Mouse (Mus musculus) heart, adult 18-20 months (tissue): ENCODE data around the gene Gm10031. TPM values are rescaled to one million over a fixed set of nuclear protein-coding genes. Genes with fewer than 3 reads are reported as not detected.
"Not testable (repeated sequence)": the region's sequence is repeated elsewhere in the genome, so short reads cannot be mapped to it uniquely, and the experiment has no call there.

Experiments used
- DNase-seq, 2 experiments: peaks; one replicate each; pipeline ENCODE4 v3.0.0; 2021 to 2022; ENCODE audit warnings: mixed read lengths in 1 of 2
- long read RNA-seq, 2 experiments: library from polyadenylated mRNA; stranded (forward); transcript quantifications; one replicate each; pipeline ENCODE4 v2.0.0; 2021
- total RNA-seq, 2 experiments: library from RNA; stranded (reverse); gene quantifications; 2 replicates each; pipeline ENCODE4 v1.2.3; 2021

Gene Gm10031
- total RNA-seq: 10 to 100 TPM; 47.2 to 51.9 TPM
- long read RNA-seq, experiment 1, partial matches to known transcripts: 0 of 1 reads
- long read RNA-seq, experiment 1, other reads (novel, unspliced or antisense): 0 of 1 reads
- long read RNA-seq, experiment 2, partial matches to known transcripts: 0 of 3 reads
- long read RNA-seq, experiment 2, other reads (novel, unspliced or antisense): 0 of 3 reads

DNA sequence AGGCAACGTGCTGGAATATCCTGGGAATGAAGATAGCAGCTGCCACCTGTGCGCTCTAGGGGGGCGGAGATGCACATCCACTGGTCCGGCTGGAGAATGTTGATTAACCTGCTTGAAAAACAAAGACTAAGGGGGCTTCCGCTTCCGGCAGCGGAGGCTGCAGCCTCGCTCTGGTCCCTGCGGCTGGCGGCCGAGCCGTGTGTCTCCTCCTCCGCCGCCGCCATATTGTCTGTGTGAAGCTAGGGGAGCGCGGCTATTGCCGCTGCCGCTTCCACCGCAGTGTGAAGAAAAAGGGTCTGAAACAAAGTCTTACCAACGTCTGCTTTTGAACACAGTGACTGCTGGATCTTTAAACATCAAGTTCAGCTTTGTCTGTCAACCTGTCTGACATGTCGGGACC, at the start of gene Gm10031:
Gene Gm10031 (plus strand): TSS at position 171 of the 400 bp plus-strand sequence.
- not testable (repeated sequence) for DNase-seq

DNA sequence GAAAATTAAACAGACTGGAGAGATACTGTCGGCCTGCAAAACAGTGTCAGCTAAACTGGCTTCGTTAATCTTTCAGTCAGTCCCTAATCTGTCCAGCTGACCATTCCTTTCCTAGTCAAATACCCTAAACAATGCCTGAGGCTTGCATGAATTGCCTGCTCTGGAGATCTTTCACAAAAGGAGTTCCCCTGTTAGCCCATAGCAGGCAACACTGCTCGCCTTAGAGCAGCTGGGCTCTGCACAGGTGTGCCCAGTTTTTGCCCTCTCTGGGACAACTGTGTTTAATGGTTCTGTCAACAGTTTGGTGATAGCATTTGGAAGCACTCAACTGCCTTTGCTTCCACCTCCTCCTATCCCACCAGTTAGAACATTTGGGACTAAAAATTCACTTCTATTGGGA, 49.0 kb upstream of the Gm10031 start:
- no peak for DNase-seq

DNA sequence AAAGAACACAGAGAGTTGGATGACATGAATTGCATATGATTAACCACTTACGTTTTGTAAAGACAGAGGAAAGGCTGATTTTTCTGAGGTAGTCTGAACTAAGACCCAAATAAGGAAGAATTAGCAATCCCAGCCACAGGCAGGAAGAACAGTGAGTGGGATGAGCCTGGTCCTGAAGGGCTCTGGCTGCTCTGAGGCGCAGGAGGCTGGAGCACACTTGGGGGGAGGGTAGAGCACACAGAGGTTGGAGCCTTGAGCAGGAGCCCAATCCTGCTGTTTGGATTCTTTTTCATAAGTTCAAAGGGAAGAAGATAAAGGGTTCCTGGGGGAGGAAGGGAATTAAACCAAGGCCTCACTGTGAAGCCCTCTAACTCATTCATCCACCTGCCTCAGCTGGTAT, 47.8 kb upstream of the Gm10031 start:
- DNase-seq: no peak

DNA sequence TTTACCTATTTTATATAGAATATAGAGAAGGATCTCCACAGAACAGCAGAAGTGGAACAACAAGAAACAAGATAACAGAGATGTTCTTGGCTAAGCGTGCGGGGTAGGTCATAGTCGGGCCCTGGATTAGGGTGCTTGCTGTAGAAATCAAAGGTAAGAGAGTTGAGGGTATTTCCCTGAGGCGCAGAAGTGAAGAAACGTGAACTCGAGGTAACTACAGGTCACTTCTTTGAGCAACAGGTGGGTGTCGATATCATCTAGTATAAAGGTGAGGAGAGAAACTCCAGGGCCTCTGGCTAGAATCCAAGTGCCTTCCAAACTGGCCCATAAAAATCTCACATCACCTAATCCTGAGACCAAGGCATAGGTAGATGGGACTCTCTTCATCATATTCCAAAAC, 47.3 kb upstream of the Gm10031 start:
- DNase-seq: no peak

DNA sequence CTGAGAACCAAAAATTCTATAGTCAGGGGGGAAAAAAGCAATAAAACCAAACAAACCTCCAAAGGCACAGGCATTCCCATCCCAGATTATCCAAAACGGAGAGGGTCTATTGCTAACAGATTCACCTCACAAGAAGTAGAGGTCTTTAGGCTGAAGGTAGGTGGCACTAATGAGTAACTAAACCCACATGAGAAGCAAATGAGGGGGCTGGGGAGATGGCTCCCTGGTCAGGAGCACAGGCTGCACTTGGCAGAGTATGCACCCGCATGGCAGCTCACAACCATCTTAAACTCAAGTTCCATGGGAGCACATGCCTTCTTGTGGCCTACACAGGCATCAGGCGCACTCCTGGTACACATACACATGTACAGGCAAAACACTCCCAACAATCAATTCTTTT, 42.0 kb upstream of the Gm10031 start:
- DNase-seq: no peak

DNA sequence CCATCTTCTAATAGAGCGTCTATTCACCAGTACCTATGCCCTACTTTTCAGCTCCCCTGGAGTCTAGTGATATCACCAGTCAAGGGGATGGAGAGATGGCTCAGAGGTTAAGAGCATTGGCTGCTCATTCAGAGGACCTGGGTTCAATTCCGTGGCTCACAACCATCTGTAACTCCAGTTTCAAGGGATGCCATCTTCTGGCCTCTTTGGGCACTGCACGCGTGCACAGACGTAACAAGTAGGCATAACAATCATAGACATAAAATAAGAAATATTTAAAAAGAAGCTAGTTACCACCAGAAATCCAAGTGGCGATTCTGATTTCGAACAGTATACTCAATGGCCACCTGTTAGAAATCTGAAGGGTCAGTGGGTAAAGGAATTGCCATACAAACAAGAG, 36.3 kb upstream of the Gm10031 start:
- no peak for DNase-seq

DNA sequence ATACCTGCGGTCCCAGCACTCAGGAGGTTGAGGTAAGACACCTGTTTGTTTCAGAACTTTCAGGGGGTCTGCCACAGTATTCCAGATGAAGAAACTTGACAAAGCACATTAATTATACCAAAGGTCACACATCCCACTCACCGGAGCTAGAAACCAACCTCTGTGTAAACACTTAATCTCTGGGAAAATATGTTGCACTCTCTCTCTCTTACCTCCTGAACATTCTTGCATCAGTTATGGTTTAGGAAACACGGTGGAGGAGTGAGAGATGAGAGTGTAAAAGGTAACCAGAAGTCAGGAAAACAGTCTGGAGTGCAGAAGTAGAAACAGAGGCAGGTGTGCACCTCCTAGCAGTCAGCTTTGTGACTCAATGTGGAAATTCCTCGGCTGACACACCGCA, 35.8 kb upstream of the Gm10031 start:
- no peak for DNase-seq

DNA sequence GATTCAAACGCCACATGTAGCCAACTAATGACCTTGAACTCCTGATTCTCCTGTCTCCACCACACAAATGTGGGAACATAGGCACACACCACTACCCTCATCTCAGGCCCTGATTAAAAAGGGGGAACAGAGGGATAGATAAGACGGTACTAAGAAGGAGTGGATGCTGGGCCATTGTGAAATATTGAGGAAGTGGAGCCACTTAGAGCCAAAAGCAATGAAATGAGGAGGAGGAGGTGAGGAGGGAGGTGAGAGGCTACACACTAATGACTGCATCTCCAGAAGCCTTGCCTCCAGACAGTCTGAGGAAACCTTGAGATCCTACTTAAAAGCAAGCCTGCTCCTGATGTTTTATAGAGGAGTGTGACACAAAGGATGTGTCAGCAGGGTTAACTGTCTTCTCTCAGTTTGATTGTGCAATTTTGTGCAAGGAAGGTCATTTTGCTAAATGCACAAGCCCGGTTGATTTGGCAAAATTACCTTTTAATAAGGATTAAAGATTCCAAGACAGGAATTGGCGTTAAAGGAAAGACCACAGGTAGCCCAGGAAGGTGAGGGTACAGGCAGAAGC, 32.5 kb upstream of the Gm10031 start:
- no peak for DNase-seq

DNA sequence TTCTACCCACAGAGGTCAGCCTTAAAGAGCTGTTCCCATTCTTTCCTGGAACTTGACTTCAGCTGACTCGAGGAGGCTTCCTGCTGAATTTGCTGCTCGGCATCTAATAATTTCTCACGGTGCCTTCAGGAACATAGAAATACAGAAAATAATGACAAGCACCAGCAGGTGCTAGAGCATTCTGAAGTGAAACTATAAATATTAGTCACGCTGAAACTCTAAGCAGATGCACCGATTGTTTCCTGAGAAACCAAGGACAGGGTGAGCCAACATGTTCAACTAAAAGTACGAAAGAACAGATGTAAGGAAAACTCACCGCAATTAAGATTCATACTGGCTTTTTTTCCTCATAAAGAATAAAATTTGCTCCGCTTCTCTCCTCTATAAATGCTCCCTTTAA, 28.8 kb upstream of the Gm10031 start:
- no peak for DNase-seq

DNA sequence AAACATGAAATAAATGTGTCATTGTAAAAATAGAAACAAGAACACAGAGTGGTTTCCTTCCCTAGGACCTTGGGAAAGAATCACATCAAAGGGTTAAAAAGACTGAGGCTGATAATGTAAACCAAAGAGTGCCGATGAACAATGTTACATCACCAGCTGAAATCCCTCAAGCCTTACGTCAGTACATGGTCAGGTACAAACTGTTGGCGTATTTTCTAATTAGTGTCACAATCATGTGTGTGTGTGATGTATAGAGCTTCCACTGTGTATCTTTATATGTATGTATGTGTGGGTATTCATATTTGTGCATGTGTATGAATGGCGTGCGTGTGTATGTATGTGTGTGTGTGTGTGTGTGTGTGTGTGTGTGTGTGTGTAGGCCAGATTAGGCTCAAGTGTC, 26.9 kb upstream of the Gm10031 start:
- DNase-seq: no peak

DNA sequence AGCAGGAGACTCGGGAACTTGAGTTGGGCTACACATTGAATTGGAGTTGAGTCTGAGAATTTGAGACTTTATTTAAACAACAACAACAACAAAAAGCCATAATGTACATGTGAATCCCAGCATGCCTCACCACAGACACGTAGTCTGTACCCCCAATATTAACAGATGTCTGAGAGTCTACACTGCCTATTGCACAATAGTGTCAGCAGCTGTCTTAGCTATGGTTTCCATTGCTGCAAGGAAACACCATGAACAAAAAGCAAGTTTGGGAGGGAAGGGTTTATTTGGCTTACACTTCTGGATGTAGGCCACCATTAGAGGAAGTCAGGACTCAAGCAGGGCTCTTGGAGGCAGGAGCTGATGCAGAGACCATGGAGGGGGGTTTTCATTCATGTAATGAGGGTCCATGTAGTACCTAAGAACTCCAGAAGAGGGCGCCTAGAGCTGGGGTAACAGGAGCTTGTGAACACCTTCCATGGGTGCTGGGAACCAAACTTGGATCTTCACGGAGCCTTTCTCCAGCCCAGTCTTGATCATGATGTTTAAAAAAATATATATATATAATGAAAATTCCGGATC, 18.8 kb upstream of the Gm10031 start:
- DNase-seq: no peak

DNA sequence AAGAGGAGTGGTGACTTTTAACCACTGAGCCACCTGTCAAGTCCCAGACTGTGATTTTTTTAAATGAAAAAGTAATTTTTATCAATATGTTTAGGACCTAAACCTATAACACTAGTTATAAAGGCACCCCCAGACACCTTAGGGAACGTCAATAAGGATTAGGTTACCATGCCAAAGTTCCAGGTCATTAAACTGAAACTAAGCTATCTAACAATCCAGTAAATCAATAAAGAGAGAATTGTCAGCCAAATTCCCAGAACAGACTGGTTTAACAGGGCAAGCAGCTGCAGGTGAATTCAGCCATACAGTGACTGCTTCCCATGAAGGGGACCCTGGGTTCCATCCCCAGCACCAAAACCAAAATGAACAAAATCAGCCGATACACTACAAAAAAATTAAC, 17.9 kb upstream of the Gm10031 start:
- DNase-seq: no peak

DNA sequence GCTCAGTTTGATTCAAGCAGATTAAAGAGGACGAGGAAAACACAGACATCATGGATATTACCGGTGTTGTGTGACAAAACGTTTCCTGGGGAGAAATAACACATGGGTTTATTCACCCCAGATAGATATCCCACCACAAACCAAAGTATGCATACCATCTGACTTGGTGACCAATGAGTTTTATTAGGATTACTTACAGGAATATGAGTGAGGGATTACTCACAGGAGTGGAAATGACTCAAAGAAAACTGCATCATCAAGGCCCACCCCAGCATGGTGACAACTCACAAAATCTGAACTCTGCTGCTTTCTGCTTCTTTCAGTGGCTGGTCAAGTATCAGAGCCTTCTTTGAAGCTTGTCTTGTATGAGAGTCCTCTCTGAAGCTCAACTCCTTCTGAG, 16.1 kb upstream of the Gm10031 start:
- DNase-seq: no peak

DNA sequence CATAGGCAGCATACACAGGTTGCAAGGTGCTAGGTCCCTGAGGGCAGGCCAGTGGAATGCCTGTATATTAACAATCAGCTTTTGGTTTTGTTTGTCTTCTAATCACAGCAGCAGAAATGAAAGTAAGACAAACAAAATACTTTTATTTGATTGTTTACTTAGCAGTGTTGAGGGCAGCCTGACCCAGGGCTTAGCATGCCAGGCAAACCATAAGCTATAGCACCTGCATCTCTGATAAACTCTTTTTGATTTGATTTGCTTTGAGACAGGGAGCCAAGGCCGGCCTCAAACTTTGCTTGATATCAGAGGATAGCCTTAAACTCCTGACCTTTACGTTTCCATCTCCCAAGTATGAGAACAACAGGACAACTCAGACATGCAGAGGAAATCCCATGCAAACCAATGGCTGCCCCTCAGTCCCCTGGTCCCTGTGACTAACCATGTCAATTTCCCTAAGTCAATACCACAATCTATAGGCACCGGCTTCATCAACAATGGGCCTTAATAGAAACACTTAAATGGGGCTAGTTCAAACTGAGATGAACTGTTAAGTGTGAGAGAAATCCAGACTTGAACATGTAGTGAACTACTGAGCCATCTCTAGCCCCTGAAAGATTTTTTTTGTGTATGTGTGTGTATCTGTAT, 3.6 kb upstream of the Gm10031 start:
- no peak for DNase-seq

DNA sequence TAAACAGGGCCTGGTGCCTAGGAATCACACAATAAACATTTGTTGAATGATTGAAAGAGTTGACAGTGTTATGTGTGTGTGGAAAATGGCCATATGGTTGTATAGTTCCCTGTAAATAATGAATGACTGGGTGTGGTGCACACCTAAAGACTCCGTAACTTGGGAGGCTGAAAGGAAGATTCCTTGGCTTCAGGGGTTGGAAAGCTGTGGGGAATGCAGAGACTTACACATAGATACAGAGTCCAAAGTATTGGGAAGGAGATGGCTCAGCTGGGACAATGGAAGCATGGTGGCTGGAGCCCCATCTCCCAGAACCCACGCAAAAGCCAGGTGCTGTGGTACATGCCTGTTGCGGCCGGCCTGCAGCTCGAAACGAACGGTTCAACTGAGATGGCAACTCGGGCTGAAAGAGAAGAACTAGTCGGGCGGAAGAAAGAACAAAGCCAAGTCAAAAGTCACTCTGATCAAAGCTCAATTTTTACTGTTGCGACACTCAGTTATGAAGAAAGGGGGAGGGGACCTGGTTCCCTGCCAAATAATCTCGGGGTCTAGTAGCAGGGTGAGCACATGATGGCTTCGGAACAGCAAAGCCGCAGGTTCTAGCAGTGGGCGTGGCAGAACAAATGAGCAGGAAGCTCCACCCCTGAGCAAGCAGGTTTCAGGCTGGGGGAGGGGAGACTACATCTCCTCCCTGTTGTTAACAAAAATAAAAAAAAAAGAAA, 1.9 kb upstream of the Gm10031 start:
- peak in 1 of 2 experiments; percentile 4 for DNase-seq

DNA sequence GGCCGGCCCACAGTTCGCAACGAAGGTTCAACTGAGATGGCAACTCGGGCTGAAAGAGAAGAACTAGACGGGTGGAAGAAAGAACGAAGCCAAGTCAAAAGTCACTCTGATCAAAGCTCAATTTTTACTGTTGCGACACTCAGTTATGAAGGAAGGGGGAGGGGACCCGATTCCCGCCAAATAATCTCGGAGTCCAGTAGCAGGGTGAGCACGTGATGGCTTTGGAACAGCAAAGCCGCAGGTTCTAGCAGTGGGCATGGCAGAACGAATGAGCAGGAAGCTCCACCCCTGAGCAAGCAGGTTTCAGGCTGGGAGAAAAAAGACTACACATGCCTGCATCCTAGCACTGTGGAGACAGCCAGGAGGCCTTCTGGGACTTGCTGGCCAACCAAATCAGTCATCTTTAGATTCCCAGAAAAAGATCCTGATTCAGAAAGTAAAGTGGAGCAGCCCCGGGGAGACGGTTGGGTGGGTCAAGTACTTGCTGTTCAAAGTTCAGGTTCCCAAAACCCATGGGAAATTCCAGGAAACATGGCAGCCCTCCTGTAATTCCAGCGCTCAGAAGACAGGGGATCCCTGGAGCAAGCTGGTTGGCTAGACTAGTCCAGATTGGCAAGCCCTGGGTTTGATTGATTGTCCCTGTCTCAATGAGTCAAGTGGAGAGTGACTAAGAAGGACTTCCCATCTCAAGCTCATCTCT, 8.8 kb downstream of the Gm10031 start:
- not testable (repeated sequence) for DNase-seq

DNA sequence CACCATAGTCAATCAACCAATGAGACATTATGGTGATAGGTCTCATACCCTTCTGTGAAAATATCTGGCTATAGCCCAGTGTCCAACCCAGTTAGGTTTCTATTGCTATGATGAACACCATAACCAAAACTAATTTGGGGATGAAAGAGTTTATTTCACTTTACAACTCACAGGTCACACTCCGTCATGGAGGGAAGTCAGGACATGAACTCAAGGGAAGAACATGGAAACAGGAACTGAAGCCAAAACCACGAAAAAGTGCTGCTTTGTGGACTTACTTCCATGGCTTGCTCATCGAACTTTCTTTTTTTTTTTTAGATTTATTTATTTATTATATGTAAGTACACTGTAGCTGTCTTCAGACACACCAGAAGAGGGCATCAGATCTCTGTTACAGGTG, 9.7 kb downstream of the Gm10031 start:
- DNase-seq: no peak

DNA sequence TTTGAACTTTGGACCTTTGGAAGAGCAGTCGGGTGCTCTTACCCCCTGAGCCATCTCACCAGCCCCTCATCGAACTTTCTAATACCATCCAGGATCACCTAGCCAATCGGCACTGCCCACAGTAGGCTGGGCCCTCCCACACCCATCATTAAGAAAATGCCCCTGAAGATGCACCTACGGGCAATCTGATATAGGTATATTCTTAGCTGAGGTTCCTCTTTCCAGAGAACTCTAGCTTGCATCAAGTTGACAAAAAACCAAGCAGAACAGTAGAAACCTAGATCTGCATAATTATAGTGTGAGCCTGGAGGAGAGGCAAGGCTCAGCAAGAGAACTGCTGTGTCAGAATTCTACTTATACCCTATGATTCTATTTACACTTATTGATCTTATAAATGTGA, 10.1 kb downstream of the Gm10031 start:
- DNase-seq: no peak

DNA sequence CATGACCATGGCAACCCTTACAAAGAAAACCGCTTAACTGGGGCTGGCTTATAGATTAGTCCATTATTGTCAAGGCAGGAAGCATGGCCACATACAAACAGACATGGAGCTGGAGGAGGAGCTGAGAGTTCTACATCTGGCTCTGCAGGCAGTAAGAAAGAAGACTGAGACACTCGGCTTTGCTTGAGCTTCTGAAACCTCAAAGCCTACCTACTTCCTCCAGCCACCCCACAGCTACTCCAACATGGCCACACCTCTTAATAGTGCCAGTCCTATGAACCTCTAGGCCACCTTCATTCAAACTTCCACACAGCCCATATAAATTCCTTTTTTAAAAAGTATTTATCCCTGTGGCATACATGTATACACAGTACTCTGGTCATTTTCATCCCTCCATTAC, 13.2 kb downstream of the Gm10031 start:
- no peak for DNase-seq

DNA sequence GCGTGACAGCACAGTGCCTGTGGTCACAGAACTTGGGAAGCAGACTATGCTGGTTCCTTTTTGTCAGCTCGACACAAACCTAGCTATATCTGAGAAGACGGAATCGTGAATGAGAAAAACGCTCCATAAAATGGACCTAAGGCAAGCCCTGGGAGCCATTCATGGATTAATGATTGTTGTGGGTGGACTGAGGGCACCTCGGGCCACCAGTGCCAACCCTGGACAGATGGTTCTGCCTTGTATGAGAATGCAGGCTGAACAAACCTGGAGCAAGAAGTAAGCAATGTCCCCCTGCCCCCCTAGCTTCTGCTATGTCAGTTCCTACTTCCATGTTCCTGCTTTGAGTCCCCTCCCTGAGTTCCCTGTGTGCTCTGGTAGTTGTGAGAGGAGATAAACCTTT, 13.9 kb downstream of the Gm10031 start:
- no peak for DNase-seq

DNA sequence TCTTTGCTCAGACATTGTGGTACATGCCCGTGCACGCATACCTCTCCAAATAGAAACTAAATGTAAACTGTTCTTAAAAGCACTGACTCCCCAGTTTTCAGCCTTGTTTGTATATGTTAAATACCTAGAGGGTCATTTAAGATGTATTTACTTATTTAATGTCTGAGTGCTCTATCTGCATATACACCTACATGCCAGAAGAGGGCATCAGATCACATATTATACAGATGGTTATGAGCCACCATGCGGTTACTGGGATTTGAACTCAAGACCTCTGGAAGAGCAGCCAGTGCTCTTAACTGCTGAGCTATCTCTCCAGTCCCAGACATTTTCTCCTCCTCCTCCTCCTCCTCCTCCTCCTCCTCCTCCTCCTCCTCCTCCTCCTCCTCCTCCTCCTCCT, 14.6 kb downstream of the Gm10031 start:
- no peak for DNase-seq

DNA sequence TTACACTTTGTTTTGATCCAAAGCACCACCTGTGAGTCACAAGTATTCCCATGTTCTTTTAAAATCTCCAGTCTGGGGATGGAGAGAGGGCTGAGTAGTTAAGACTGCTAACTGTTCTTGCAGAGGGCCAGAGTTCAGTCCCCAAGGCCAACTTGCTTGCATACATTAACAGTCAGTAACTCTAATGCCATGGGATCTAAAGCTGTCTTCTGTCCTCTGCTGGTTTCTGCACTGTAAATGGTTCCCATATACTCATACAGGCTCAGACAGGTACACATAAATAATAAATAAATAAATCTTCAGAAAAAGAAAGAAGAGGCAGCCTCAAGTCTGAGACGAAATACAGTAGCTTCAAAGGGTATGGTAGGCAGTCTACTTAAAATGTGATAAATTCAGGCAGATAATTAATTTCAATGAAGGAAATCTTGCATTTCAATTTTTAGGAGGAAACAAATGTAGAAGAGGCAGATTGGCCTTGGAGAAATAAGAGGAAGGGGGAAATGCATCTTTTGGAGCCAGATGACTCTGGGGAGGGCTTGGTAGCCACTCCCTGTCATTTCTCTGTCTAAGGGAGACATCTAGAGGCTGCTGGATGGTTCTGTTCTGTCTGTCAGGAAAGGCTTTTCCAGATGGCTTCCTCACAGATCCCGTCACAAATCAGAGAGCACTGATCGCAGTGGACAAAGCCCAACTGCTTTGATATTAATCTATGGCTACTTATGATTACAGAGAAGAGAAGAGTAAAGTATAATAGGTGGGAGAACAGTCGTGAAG, 16.2 kb downstream of the Gm10031 start:
- DNase-seq: peak; percentile 14 to 26
